Mouse (Mus musculus): ENCODE data around the gene Uba7. TPM values are rescaled to one million over a fixed set of nuclear protein-coding genes. Genes with fewer than 3 reads are reported as not detected.

Gene Uba7
- total and polyA plus RNA-seq, 3 experiments = 10.6 to 35.4 (median 22.1) TPM

GRCm38 (mm10) chr9:107961881-107962280 is 13.4 kb upstream of the Uba7 start:
- no peak for DNase-seq

DNA sequence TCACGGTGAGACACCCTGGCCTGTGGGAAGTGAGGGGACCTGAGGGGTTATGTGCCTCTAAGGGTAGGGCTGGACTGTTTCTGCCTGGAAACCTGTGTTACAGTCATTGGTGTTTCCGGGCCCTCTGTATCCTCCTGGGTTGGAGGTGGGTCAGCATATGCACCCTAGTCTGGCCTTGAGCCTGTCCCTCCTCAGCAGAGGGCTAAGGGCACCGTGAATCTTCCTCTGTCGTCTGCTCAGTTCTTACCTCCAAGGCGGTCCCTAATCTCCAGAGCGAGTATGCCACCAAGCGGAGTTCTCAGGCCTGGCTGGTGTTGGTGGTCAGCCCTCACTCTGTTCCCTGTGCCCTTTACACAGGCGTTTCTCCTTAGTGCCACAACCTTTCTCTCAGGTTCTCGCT is 12.4 kb upstream of the Uba7 start:
- DNase-seq = no peak

DNA sequence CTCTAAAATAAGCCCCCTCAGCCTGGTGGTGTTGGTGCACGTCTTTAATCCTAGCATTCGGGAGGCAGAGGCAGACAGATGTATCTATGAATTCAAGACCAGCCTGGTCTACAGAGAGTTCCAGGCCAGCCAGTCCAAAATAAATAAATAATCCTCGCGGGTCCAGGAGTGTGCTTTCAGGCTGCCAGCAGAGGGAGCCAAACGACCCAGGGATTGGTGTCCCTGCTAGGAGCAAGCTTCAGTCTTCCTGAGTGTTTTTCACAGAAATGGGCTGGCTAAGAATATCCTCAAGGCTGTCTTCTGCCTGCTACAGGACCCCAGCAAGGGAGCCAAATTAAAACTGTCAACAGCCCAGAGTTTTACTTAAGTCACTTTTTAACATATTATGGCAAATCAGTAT is 11.6 kb upstream of the Uba7 start:
- peak; percentile 86 for DNase-seq

GRCm38 (mm10) chr9:107964681-107965080 is 10.6 kb upstream of the Uba7 start:
- no peak for DNase-seq

GRCm38 (mm10) chr9:107966676-107967075 is 8.6 kb upstream of the Uba7 start:
- DNase-seq = no peak

DNA sequence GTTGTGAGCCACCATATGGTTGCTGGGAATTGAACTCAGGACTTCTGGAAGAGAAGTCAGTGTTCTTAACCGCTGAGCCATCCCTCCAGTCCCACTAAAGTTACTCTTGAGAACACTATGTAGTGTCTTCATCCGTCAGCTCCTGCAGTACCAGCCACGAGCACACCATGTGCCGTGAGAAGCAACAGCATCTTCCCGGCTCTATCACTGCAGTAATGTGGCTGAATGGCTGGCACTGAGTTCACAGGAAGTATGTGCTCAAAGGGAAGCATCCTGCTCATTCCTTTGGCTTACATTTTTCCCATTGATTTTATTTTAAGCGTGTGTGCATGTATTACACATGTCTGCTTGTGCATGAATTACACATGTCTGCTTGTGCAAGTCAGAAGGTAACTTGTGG is 7.9 kb upstream of the Uba7 start:
- DNase-seq = no peak

DNA sequence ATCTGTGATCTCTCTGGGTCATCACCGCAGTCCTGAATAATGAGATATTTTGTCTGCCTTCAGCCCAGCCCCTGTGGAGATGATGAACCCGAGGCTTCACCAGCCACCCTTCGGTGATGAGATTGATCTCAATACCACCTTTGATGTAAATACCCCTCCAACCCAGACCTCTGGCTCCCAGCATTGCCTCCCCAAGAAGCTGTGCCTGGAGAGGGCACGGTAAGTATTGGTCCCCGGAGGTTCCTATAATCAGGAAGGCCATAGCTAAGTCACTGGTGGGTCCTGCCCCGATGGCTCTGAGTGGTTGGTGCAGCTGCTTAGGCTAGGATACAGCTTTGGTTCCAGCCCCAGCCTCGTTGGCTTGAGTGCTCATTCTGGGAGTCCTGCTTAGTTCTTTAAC is 6.8 kb upstream of the Uba7 start:
- no peak for DNase-seq

GRCm38 (mm10) chr9:107970311-107970710 is 5.0 kb upstream of the Uba7 start:
- no peak for DNase-seq

DNA sequence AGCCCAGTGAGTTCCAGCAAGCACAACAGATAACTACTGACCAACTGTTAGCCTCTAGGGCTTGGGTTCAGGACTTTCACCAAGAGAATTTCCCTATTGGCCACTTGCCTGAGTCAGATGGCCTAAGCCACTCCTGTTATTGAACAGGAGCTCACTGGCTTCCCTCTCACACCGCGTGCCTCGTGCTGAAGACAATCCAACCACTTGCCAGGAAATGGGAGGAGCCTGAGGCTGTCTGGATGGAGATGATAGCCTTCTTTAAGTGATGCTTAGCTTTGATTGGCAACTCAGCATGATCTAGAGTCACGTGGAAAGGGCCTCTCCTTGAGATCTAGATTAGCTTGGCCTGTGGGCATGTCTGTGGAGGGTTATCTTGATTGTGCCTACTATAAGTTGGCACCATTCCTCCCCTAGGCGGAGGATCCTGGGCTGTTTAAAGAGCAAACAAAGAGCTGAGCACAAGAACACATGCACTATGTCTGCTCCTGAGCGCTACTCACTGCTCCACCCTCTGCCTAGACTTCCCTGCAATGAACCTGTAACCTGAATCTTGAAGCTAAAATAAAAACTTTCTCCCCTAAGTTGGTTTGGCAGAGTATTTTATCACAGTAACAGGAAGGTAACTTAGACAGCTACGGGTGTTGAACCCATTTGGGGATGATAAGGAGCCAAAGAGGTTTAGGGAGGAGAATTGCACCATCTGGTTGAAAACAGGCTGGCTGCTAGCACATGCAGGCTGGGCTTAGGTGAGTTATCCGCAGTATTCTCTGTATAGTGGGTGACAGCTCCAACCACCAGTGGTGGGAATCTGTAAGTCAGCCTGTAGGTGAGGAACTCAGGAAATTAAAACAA is 3.4 kb upstream of the Uba7 start:
- no peak for DNase-seq

GRCm38 (mm10) chr9:107974491-107975171 is 674 bp upstream of the Uba7 start:
- no peak for DNase-seq

DNA sequence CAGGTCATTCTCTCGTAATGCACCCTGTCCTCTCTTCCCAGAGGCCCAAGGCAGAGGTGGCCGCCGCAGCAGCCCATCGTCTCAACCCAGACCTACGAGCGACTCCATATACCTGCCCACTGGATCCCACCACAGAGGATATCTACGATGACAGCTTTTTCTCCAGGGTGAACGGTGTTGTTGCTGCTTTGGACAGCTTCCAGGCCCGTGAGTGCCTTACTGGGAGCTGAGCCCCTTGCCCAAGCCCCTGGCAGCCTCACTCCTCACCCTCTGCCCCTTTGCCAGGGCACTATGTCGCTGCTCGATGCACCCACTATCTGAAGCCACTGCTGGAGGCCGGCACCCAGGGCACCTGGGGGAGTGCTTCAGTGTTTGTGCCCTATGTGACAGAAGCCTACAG is 3.5 kb downstream of the Uba7 start:
- no peak for DNase-seq

- no peak for DNase-seq
Observed at GRCm38 (mm10) chr9:107981684-107982605, 6.6 kb downstream of the Uba7 start.

DNA sequence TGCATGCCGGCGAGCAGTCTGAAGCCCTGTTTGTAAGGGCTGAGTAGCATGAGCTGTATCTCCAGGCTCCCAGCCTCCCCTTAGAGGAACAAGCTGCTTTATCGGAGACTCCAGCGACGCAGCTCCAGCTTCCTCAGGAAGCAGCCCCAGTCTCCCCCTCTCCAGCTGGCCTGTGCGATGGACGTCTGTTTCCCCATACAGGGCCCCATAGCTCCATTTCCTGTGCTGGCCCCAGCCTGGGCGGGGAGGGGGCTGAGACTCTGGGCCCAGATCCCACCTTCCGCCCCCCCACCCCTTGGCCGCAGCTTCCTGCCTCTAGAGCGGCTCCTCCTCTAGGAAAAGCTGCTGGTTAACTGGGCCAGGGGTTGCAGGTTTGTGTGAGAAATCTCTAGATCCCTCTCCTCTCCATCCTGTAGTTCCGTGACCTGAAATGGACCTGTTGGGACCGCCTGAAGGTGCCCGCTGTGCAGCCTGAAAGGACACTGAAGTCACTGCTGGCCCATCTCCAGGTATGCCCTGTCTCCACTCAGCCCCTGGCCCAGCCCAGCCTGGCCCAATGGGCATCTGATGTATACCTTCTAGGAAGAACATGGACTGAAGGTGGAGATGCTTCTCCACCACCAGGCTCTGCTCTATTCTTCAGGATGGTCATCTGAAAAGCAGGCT is 7.5 kb downstream of the Uba7 start, which contains the start of gene Gm20661:
TSS of gene Gm20661 (plus strand) at position 378 of the 666 bp plus-strand sequence.
- peak; percentile 75 for DNase-seq

DNA sequence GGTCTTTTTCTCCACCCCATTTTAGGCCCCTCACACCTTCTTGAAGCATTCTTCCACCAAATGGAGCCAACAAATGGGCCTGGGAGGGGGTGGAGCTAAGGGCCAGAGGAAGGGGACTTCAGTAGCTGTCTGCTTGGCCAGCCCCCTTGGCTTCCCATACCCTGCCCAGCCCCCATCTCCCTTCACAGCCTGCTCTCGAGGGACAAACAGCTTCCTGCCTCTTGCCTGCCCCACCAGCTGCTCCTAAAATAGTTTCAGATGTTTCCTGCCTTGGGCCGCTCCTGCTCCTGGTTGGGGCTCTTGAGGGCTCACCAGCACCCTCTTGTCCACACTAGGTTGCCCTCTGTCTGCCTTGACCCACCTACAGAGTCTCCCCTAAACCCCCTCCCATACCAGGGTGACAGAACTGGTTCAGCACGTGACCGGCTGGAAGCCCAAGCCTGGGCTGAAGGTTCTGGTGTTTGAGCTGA is 8.2 kb downstream of the Uba7 start:
- DNase-seq = peak; percentile 83

DNA sequence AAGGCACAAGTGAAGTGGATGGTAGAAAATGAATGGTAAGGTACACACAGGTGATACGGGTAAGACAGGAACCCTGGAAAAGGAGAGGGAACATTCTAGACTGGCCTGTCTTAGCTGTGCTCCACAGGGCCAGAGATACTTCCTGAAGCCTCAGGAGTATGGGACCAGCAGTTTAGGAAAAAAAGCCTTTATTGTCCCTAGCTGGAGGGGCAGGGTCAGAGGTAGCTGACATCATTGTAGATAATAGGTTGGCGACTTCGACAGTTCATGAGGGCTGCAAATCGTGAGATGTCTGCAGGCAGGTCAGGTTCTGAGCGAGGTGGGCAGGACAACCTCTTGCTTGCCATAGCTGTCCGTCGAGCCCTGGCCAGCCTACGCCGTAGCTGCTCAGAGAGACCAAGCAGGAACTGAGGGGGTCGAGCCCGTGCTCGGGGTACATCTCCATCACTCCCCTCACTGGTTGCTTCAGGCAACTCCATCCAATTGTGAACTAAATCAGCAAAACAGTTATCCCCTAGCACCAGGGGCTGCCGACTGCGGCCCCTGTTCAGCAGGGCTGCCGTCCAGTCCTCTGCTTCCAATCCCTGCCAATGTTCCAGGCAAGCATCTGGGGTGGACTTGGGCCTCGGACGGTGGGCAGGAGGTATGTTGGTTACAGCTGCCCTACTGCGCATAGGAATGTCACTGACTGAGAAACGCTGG is 8.9 kb downstream of the Uba7 start:
- no peak for DNase-seq

GRCm38 (mm10) chr9:107984754-107985055 is 9.4 kb downstream of the Uba7 start:
- no peak for DNase-seq

DNA sequence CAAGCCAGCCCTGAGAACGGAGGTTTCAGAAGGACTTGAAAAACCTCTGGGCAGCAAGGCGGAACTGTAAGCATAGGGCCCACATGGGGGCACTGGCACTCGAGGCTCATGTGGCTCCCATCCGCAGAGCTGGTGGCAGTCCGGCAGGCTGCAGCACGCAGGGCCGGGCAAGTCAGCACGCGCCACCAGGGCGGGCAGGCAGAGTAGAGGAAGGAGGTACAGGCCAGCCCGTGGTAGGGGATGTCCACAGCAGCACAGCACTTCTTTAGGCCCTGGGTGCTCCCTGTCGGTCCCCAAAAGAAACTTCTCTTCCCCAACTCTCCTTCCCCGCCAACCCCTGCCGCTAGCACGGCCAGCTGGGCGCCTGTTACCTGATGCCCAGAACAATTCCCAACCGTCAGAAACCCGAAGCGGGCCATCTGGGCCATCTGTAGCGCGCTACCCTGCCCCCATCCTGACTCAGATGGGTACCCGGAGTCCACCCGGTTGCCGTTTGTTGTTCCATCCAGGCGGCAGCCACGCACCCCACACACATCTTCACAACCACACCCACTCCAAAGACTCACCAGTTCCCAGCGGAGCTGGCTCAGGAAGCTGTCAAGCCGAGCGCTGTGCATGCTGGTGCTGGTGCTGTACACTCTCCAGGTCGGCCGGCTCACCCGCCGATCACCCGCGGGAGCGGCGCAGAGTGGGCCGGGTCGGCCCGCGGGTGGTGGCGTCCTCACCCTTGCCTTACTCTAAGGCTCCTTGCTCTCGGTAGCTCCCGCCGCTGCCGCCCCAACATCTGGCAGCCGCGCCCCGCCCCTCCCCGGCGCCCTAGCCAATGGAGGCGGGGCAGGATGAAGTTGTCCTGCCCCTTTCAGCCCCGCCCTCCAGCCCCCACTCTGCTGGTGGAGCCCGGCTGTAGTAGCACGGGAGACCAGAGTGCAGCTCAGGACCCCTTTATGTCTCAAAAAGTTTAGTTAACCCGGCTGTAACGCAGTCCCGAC is 10.1 kb downstream of the Uba7 start, which contains the start of gene Inka1:
TSS of gene Inka1 (minus strand) at position 749 of the 989 bp plus-strand sequence.
- DNase-seq = peak; percentile 95

DNA sequence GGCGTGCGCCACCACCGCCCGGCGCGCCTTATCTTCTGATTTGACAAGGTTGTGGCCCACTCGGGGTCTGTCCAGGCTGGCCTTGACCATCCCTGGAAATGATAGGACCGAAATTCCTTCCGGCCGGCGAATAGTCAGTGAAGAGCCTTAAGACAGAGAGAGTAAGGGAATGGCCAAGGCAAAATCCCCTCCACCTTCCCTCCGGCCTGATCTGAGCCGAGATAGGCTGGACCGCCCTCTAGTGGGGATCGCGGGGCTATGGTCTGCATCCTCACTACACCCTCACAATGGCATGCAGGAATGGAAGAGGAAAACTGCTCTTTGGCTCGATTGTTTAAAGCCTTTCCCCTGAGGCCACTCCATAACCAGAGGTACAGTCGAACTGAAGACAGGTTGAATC is 11.1 kb downstream of the Uba7 start:
- peak; percentile 88 for DNase-seq

DNA sequence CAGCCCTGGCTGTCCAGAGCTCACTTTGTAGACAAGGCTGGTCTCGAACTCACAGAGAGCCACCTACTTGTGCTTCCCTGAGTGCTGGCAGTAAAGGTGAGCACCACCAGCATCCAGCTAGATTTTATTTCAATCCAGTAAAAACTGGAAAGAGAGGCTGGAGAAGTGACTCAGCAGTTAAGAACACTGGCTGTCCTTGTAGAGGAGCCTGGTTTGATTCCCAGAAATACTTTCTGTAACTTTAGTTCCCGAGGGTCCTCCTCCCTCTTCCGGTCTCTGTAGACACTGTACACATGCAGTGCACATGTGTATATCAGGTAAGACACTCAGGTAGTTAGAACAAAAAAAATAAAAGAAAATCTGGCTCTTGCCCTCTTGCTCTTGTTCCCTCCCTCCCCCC is 12.6 kb downstream of the Uba7 start:
- no peak for DNase-seq

DNA sequence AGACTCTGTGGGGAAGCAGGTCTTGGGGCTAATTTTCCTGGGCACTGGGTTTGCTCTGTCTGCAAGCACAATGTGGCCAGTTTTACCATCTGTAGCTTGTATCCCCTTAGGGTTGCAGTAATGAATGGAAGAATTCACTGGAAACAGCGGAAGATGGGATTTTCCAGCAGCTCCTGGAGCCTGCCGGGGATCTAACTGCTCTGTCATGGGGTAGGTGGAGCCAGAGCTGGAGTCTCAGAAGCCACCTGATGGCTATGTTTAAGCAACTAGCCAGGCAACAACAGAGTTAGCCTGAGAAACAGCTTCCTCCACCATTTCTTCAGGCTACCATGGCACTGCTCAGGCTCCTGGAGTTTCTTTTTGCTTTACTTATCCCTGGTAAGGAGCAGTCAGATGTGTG is 16.9 kb downstream of the Uba7 start, which contains the start of gene Cdhr4:
TSS of gene Cdhr4 (plus strand) at position 301 of the 400 bp plus-strand sequence.
- no peak for DNase-seq

Data from adrenal gland, adult 2 months (tissue).